Mouse (Mus musculus): ENCODE data around the gene Gapdhs.

DNA sequence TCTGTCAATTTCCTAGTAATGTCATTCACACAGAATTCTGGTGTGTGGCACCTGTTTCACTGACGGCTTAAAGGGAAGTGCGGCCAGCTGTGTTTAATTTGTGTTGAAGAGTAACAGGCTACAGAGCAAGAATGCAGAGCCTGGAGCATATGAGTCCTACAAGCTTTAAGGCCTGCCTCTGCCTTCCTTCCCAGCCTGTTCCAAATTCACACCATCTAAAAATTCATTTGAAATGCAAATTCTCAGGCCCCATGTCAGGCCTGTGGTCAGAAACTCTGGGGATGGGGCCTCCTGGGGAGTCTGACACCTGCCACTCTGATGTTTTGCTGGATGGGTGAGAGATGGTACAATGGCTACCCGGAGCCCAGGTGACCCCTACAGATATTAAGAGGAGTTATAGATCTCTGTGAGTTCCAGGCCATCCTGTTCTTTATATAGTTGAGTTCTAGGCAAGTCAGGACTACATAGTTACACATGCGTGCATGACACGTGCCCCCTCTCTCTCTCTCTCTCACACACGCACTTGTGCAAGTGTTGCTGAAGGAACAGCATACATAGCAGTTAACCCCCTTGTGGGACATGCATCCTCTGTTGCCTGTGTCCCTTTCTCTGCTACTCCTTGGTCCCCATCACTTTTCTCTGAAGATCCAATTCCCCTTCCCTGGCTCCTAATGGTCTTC lies 20.1 kb downstream of the Gapdhs start:
- TF ChIP-seq CTCF (IDR thresholded peaks at IDR 0.05; ENCODE audit: low read depth) (no peak), EP300 (optimal IDR thresholded peaks at IDR 0.05) (no peak)

Data from stomach, postnatal 0 days (tissue).